Mouse (Mus musculus): ENCODE measurements around the gene Col16a1.

The Col16a1 gene

GRCm38 (mm10) chr4:130047331-130048202 is at the start of gene Col16a1:
TSS of gene Col16a1 (plus strand) at chr4:130047840.
- peak; percentile 75 to 81 for DNase-seq (ENCODE audit: low spot score in 2 of 2)

DNA sequence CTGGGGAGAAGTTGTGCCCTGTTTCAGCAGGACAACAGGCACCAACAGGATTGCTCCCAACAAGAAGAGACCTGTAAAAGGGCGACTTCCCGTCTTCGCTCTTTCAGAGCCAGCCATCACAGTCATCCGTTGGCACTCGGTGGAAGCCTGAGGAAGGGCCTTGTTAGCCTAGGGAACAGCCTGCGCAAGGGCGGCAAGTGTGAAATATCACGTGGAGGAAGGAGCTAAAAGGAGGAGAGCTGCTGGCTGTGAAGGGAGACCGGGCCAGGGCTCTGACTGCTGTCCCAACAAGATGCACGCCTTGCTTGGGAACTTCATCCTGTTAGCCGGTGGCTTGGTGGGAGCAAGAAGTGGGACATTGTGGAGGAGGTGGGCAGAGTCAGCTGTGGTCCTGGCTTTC is 49.5 kb upstream of the Col16a1 start:
- DNase-seq (ENCODE audit: low spot score in 2 of 2): no peak

DNA sequence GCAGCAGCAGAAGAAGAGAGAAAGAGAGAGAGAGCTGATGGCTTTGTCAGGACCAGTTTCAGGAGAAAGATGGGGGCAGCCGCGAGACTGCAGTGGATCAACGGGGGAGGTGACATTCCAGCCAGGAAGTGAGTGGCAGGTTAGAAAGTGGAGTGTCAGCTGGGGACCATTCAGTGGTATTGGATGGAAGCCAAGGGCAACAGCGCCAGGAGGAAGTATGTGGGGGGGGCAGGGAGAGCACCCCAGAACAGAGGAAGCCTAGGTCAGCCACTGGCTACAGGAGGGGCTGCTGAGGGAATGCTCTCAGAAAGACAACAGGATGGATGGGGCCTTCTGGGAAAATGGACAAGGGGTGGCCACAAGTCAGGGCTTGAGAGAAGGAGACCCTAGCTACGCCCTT is 45.9 kb upstream of the Col16a1 start:
- no peak for DNase-seq (ENCODE audit: low spot score in 2 of 2)

DNA sequence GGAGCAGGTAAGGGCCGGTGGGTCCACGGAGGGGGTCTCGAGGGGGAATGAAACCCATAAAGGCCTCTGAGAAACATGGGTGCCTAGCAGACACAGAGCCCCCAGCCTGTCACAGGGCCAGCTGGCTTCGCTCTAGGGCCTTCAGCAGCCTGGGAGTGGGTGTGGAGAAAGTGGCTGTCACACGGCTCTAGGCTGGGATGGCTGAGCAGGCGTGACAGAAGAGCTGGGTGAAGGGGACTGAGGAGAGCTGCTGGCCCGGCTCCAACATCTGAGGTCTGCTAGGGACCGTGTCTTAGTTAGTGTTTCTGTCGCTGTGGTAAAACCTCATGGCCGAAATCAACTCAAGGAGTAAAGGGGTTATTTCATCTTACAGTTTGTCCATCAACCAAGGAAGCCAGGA is 45.5 kb upstream of the Col16a1 start:
- DNase-seq (ENCODE audit: low spot score in 2 of 2): peak in 1 of 2 experiments; percentile 75

GRCm38 (mm10) chr4:130005593-130005992 is 42.0 kb upstream of the Col16a1 start:
- DNase-seq (ENCODE audit: low spot score in 2 of 2): no peak

DNA sequence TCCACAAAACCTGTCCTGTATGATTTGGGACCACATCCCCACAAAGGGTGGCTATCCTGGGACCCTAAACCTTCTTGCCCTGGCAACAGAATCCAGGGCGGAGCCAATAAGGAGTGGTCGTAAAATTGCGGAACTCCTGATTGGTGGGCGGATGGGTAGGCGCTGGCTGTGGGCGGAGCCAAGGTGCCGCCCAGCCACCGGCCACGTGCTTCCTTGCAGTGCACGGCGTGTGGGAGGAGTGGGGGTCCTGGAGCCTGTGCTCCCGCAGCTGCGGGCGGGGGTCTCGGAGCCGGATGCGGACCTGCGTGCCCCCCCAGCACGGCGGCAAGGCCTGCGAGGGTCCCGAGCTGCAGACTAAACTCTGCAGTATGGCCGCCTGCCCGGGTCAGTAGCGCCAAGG is 41.1 kb upstream of the Col16a1 start:
- no peak for DNase-seq (ENCODE audit: low spot score in 2 of 2)

DNA sequence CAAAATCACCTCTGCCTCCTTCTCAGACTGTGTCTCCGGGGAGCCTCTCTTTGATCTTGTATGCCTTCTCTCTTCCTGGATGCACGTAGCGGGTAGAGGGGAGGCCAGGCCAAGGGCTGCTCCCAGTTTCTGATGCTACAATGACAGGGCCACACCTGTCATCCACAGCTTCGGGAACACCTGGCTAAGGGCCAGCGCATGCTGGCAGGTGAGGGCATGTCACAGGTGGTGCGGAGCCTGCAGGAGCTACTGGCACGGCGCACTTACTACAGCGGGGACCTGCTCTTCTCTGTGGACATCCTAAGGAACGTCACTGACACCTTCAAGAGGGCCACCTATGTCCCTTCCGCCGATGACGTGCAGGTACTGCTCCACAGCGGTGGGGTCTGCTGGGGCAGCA is 38.6 kb upstream of the Col16a1 start:
- no peak for DNase-seq (ENCODE audit: low spot score in 2 of 2)

GRCm38 (mm10) chr4:130010723-130011122 is 36.9 kb upstream of the Col16a1 start:
- no peak for DNase-seq (ENCODE audit: low spot score in 2 of 2)

DNA sequence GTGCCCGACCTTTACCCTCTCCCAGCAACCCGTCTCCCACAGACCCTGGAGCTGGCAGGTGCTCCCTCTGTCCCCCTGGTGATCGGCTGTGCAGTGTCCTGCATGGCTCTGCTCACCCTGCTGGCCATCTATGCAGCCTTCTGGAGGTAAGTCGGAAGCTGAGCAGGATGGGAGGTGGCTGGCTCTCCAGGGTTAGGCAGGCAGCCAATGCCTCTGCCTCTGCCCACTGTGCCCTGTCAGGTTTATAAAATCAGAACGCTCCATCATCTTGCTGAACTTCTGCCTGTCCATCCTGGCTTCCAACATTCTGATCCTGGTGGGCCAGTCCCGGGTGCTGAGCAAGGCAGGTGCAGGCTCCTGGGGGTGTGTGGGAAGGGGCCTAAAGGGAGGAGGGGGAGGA is 35.4 kb upstream of the Col16a1 start:
- no peak for DNase-seq (ENCODE audit: low spot score in 2 of 2)

- no peak for DNase-seq (ENCODE audit: low spot score in 2 of 2)
Observed at GRCm38 (mm10) chr4:130013111-130013510, 34.5 kb upstream of the Col16a1 start.

DNA sequence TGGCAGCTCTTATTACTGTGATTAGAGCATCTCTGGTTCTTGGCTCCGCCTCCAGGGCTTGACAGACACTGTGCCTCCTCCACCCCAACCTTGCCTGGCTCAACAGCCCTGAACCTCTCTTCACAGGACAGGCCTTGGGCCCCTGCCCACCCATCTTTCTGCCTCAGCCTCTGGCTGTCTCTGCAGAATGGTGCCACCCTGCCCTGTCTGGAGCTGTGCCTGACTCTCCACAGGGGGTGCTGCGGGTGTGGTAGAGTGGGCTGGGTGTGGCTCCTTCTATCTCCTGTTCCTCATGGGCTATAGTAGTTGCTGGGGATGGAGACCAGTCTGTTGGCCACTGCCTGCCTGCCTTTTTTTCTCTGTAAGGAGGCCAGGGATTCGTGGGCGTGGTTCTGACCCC is 31.6 kb upstream of the Col16a1 start:
- DNase-seq (ENCODE audit: low spot score in 2 of 2): no peak

DNA sequence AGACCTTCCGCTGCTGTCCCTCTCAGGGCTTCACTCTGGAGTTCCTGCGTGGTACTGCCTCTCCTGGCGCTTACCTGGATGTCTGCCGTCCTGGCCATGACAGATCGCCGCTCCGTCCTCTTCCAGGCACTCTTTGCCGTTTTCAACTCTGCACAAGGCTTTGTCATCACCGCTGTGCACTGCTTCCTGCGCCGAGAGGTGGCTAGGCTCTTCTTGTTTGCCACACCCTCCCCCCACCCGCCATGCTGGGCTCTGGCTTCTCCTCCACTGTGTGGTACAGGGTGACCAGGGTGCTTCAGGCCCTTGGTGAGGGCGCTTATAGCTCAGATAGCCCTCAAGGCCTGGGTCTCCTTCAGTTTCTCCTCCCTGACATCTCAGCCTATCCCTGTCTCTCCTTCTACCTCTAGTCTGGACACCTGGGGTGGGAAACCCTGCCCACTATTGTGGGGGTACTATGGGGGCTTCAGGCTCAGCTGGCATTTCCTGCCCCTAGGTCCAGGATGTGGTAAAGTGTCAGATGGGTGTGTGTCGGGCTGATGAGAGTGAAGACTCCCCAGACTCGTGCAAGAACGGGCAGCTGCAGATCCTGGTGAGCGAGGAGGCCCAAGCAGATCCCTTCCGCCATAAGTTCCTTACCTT is 30.5 kb upstream of the Col16a1 start:
- DNase-seq (ENCODE audit: low spot score in 2 of 2): no peak

GRCm38 (mm10) chr4:130022952-130023351 is 24.7 kb upstream of the Col16a1 start:
- no peak for DNase-seq (ENCODE audit: low spot score in 2 of 2)

- no peak for DNase-seq (ENCODE audit: low spot score in 2 of 2)
Observed at GRCm38 (mm10) chr4:130023511-130024231, 24.0 kb upstream of the Col16a1 start.

DNA sequence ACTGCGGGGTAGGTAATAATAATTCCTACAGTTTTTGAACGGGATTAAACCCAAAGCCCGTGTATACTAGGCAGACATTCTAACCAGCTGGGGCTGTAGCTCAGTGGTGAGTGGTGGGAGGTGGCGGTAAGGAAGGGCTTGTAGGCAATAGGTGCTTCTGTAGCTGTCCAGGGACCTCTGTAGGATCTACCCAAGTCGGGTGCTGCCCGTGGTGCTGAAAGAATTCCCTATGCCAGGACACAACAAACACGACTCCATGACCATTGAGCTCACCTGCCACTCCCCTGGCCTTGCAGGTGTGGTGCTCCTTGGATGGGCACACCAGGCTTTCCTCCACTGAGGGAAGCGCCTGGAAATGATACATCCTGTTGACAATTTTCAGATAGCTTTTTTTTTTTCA is 22.1 kb upstream of the Col16a1 start:
- no peak for DNase-seq (ENCODE audit: low spot score in 2 of 2)

DNA sequence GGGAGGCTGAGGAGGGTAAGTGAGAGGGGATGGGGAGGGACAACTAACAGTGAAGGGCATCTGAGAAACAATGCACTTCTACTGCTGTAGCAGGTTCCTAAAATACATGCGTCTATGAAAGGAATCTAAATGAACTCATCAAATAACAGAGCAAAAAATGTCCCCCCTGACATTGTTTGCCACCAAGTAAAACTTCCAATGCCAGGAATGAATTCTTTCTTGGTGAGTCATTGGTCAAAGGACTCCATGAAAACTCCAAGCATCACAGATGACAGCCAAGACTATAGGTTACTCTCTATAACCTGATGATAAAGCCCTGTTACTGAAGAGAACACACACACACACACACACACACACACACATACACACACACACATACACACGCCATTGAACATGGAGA is 16.5 kb upstream of the Col16a1 start:
- DNase-seq (ENCODE audit: low spot score in 2 of 2): no peak

DNA sequence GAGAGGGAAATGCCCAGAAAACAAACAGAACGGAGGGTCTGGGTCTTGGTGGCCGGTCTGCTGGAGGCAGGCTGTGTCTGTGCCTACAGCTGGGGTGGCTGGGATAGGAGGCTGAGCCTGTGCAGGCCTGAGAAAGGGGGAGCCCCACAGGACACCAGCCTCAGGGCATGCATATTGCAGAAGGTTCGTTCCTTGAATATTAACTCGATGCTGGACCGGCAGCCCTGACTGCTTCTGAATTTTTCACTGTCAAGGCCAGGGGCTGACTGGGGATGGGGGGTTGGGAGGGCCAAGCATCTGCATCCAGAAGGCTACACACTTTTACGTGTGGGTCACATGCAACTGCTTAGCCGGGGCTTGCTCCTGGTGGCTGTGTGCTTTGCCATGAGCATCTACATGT is 14.1 kb upstream of the Col16a1 start:
- DNase-seq (ENCODE audit: low spot score in 2 of 2): no peak

DNA sequence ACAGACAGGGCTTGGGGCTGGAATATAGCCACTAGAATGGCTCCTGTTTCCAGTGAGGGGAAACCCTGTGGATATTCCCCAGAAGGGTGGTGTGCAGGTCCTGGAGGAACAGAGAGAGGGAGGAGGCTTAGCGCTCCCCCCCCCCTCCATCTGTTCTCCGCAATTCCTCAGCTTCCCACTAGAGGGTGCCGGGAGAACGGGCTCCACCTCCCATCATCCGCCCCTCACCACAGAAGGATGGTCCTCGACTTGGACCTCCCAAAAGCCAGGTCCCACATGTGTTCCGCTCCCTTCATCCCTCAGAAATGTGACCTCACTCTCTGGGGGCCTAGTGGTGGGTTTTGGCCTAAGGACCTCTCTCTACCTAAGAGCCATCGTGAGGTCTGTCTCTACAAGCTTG is 11.5 kb upstream of the Col16a1 start:
- DNase-seq (ENCODE audit: low spot score in 2 of 2): no peak

- peak in 1 of 2 experiments; percentile 70 for DNase-seq (ENCODE audit: low spot score in 2 of 2)
Observed at GRCm38 (mm10) chr4:130036573-130037401, 10.9 kb upstream of the Col16a1 start.

- no peak for DNase-seq (ENCODE audit: low spot score in 2 of 2)
Observed at GRCm38 (mm10) chr4:130039351-130039750, 8.3 kb upstream of the Col16a1 start.

GRCm38 (mm10) chr4:130041076-130041475 is 6.6 kb upstream of the Col16a1 start:
- no peak for DNase-seq (ENCODE audit: low spot score in 2 of 2)

GRCm38 (mm10) chr4:130044211-130044610 is 3.4 kb upstream of the Col16a1 start:
- DNase-seq (ENCODE audit: low spot score in 2 of 2): no peak
